Mouse (Mus musculus): ENCODE measurements around the gene Fbxw4.

GRCm38 (mm10) chr19:45659738-45660502 is at the start of gene Fbxw4:
- TF ChIP-seq POLR2A (IDR thresholded peaks at IDR 0.05; ENCODE audit: borderline replicate concordance, extremely low read depth, low read depth, low read length) (peak; percentile 41; the same call in 1 of the 2 replicates), CTCF (IDR thresholded peaks at IDR 0.05; ENCODE audit: insufficient read depth, low read length) (no peak)
